Mouse (Mus musculus) embryonic facial prominence, embryonic 11.5 days (tissue): ENCODE measurements around the gene Thada. TPM values are rescaled to one million over a fixed set of nuclear protein-coding genes. Genes with fewer than 3 reads are reported as not detected.
A peak's percentile ranks its signal among the peaks of the same experiment; 100 is the strongest.

ENCODE experiments used
- ATAC-seq: fragments of 200-750 bp; cut with Nextera tagmentation; replicated peaks from 2 replicates; pipeline ENCODE4 v1.8.0; 2017; ENCODE audit warnings: low read depth; ENCODE audit not compliant: insufficient number of reproducible peaks, low FRiP score, low TSS enrichment
- DNase-seq: peaks from one replicate; pipeline ENCODE4 v3.0.0-alpha.2; 2015; ENCODE audit warnings: low spot score
- H3K27ac ChIP-seq: fragments of 300-500 bp; sonication (generic); replicated peaks from 2 replicates; pipeline ENCODE4 v1.5.1; 2014; ENCODE audit warnings: mild to moderate bottlenecking, low read depth, low read length, control low read depth
- H3K27me3 ChIP-seq: fragments of 300-500 bp; sonication (generic); 2 replicates; pipeline ENCODE4 v1.6.1; 2014; ENCODE audit warnings: mild to moderate bottlenecking, low read length, moderate library complexity, mixed read lengths; ENCODE audit not compliant: control insufficient read depth, insufficient read depth
- H3K36me3 ChIP-seq: fragments of 300-500 bp; sonication (generic); replicated peaks from 2 replicates; pipeline ENCODE4 v1.6.1; 2014; ENCODE audit warnings: low read depth, mild to moderate bottlenecking, low read length, moderate library complexity, mixed read lengths; ENCODE audit not compliant: control insufficient read depth, insufficient read depth
- H3K4me1 ChIP-seq: fragments of 300-500 bp; sonication (generic); 2 replicates; pipeline ENCODE4 v1.6.1; 2014; ENCODE audit warnings: low read length, mixed read lengths; ENCODE audit not compliant: control insufficient read depth, insufficient read depth
- H3K4me2 ChIP-seq: fragments of 300-500 bp; sonication (generic); 2 replicates; pipeline ENCODE4 v1.6.1; 2014; ENCODE audit warnings: low read depth, mild to moderate bottlenecking, control low read depth, low read length, moderate library complexity
- H3K4me3 ChIP-seq: fragments of 300-500 bp; sonication (generic); 2 replicates; pipeline ENCODE4 v1.5.1; 2014; ENCODE audit warnings: low read depth, low read length, control low read depth
- H3K9ac ChIP-seq: fragments of 300-500 bp; sonication (generic); replicated peaks from 2 replicates; pipeline ENCODE4 v1.6.1; 2014; ENCODE audit warnings: mild to moderate bottlenecking, control low read depth, low read length
- H3K9me3 ChIP-seq: fragments of 300-500 bp; sonication (generic); replicated peaks from 2 replicates; pipeline ENCODE4 v1.6.1; 2016; ENCODE audit warnings: mild to moderate bottlenecking, low read length, inconsistent platforms, mixed read lengths; ENCODE audit not compliant: control insufficient read depth
- WGBS: fragments of 180-500 bp; shearing (Covaris S2); extraction: QIAGEN DNeasy Blood & Tissue Kit; methylation state at CpG from one replicate; pipeline ENCODE4 v1.1.7; 2014; 5-methylcytosine and 5-hydroxymethylcytosine counted together
- polyA plus RNA-seq: library from polyadenylated mRNA; unstranded; fragments of >200 nt; fragmentation: Nextera tagmentation; extraction: Ambion mirVana; gene quantifications from 2 replicates; pipeline ENCODE4 v1.2.1, GENCODE M21; 2014

The Thada gene
- 8.2 and 8.7 TPM in 2 replicates for polyA plus RNA-seq

- H3K36me3 ChIP-seq: no peaks in the 10 kb centered on the region
- peak; percentile 100 for DNase-seq
- peak; percentile 96 for ATAC-seq
- no peaks in the 10 kb centered on the region for H3K27me3 ChIP-seq
- H3K4me2 ChIP-seq: peak within 1 kb of the TSS; percentile 78
- no peaks in the 10 kb centered on the region for H3K9me3 ChIP-seq
- peak within 1 kb of the TSS; percentile 89 for H3K9ac ChIP-seq
- no peaks in the 10 kb centered on the region for H3K4me1 ChIP-seq
- H3K27ac ChIP-seq: peak within 1 kb of the TSS; percentile 56; the same call in 1 of the 2 replicates
- peak within 1 kb of the TSS; percentile 91 for H3K4me3 ChIP-seq
- WGBS: under 1% methylated on average over 67 of the region's 67 CpGs
Observed at GRCm38 (mm10) chr17:84465753-84466608, at the start of gene Thada. Gene Thada, minus strand, starts transcription at chr17:84466205.

GRCm38 (mm10) chr17:84512516-84513085 is 46.6 kb upstream of the Thada start:
- ATAC-seq (no peak), DNase-seq (peak; percentile 19)
- H3K9me3 ChIP-seq: no peaks in the 10 kb centered on the region
- peak overlapping the region; percentile 94 for H3K4me2 ChIP-seq
- peak overlapping the region; percentile 82 for H3K9ac ChIP-seq
- H3K27me3 ChIP-seq: no peaks in the 10 kb centered on the region
- no peak overlapping the region for H3K27ac ChIP-seq
- no peaks in the 10 kb centered on the region for H3K36me3 ChIP-seq
- WGBS: 30% methylated on average over 4 of the region's 4 CpGs
- no peaks in the 10 kb centered on the region for H3K4me1 ChIP-seq
- H3K4me3 ChIP-seq: peak overlapping the region; percentile 80

- WGBS: under 1% methylated on average over 77 of the region's 79 CpGs
- H3K4me2 ChIP-seq: peak within 1 kb of the TSS; percentile 94
- H3K4me1 ChIP-seq: no peaks in the 10 kb centered on the region
- H3K9ac ChIP-seq: peak within 1 kb of the TSS; percentile 82
- H3K36me3 ChIP-seq: no peaks in the 10 kb centered on the region
- peak; percentile 91 for DNase-seq
- peak within 1 kb of the TSS; percentile 80 for H3K4me3 ChIP-seq
- ATAC-seq: peak; percentile 88
- no peaks in the 10 kb centered on the region for H3K27me3 ChIP-seq
- no peaks in the 10 kb centered on the region for H3K9me3 ChIP-seq
- no peak within 1 kb of the TSS for H3K27ac ChIP-seq
Observed at GRCm38 (mm10) chr17:84511682-84512515, 45.9 kb upstream of the Thada start, which contains the start of gene Plekhh2. Gene Plekhh2, plus strand, starts transcription at chr17:84511895.

GRCm38 (mm10) chr17:84510961-84511639 is 45.1 kb upstream of the Thada start:
- H3K9ac ChIP-seq: no peak overlapping the region; the same call in 1 of the 2 replicates
- H3K4me2 ChIP-seq: peak overlapping the region; percentile 94
- H3K9me3 ChIP-seq: no peaks in the 10 kb centered on the region
- no peak overlapping the region for H3K27ac ChIP-seq
- no peaks in the 10 kb centered on the region for H3K27me3 ChIP-seq
- DNase-seq: no peak
- H3K4me3 ChIP-seq: peak overlapping the region; percentile 80
- no peaks in the 10 kb centered on the region for H3K4me1 ChIP-seq
- H3K36me3 ChIP-seq: no peaks in the 10 kb centered on the region
- ATAC-seq: no peak
- 29% methylated on average over 11 of the region's 11 CpGs for WGBS

- Histone ChIP-seq H3K27me3 (no peaks in the 10 kb centered on the region), H3K36me3 (no peaks in the 10 kb centered on the region), H3K4me3 (no peak overlapping the region), H3K9me3 (no peaks in the 10 kb centered on the region), H3K27ac (no peak overlapping the region), H3K4me2 (no peak overlapping the region), H3K9ac (no peak overlapping the region), H3K4me1 (no peaks in the 10 kb centered on the region)
- 64% methylated on average over 5 of the region's 5 CpGs for WGBS
- no peak for ATAC-seq
- DNase-seq: no peak
Observed at GRCm38 (mm10) chr17:84510355-84510754, 44.4 kb upstream of the Thada start.

- 76% methylated on average over 4 of the region's 4 CpGs for WGBS
- DNase-seq (no peak), ATAC-seq (no peak)
- H3K4me1 ChIP-seq: no peaks in the 10 kb centered on the region
- no peaks in the 10 kb centered on the region for H3K36me3 ChIP-seq
- H3K9ac ChIP-seq: no peak overlapping the region
- no peaks in the 10 kb centered on the region for H3K9me3 ChIP-seq
- H3K27ac ChIP-seq: no peak overlapping the region
- no peak overlapping the region for H3K4me2 ChIP-seq
- H3K27me3 ChIP-seq: no peaks in the 10 kb centered on the region
- no peak overlapping the region for H3K4me3 ChIP-seq
Observed at GRCm38 (mm10) chr17:84509176-84509575, 43.2 kb upstream of the Thada start.

- Histone ChIP-seq H3K9me3 (no peaks in the 10 kb centered on the region), H3K27me3 (no peaks in the 10 kb centered on the region), H3K36me3 (no peaks in the 10 kb centered on the region), H3K27ac (no peak overlapping the region), H3K4me1 (no peaks in the 10 kb centered on the region), H3K4me3 (no peak overlapping the region), H3K9ac (no peak overlapping the region), H3K4me2 (no peak overlapping the region)
- DNase-seq: no peak
- ATAC-seq: no peak
- 77% methylated on average over 3 of the region's 3 CpGs for WGBS
Observed at GRCm38 (mm10) chr17:84508736-84509135, 42.7 kb upstream of the Thada start.
